Mouse (Mus musculus) MEL (cell line): ENCODE measurements around the gene Tsr1.

Experiments used
- CHD2 ChIP-seq: IDR thresholded peaks from 2 replicates; pipeline ENCODE4 v1.6.1; 2011; ENCODE audit warnings: low read length, improper control_type of control experiment
- CTCF ChIP-seq, 3 experiments: IDR thresholded peaks in 2 of 3; conservative IDR thresholded peaks in 1 of 3; 2 replicates each; pipeline ENCODE4 v1.5.1; 2011 to 2012; ENCODE audit warnings: low read length in 3 of 3, low read depth in 2 of 3, mild to moderate bottlenecking in 2 of 3, improper control_type of control experiment in 1 of 3, inconsistent platforms in 1 of 3, mixed read lengths in 1 of 3, moderate library complexity in 1 of 3; ENCODE audit not compliant: control insufficient read depth in 1 of 3, insufficient read depth in 1 of 3, poor library complexity in 1 of 3, severe bottlenecking in 1 of 3
- E2F4 ChIP-seq: IDR thresholded peaks from 2 replicates; pipeline ENCODE4 v1.6.1; 2011; ENCODE audit warnings: low read depth, low read length, improper control_type of control experiment, borderline replicate concordance
- ELF1 ChIP-seq: IDR thresholded peaks from 2 replicates; pipeline ENCODE4 v1.6.1; 2014; ENCODE audit warnings: low read depth, mild to moderate bottlenecking, inconsistent platforms, low read length, improper control_type of control experiment, moderate library complexity
- GATA1 ChIP-seq: IDR thresholded peaks from 2 replicates; pipeline ENCODE4 v1.6.1; 2011; ENCODE audit warnings: low read depth, low read length, improper control_type of control experiment
- MAFK ChIP-seq: IDR thresholded peaks from 2 replicates; pipeline ENCODE4 v1.6.1; 2011; ENCODE audit warnings: low read depth, mild to moderate bottlenecking, low read length, improper control_type of control experiment, borderline replicate concordance
- MAZ ChIP-seq: IDR thresholded peaks from 2 replicates; pipeline ENCODE4 v1.6.1; 2012; ENCODE audit warnings: low read depth, mild to moderate bottlenecking, inconsistent platforms, low read length, improper control_type of control experiment
- POLR2A ChIP-seq, 2 experiments: IDR thresholded peaks; 2 replicates each; pipeline ENCODE4 v1.6.1; 2011 to 2012; ENCODE audit warnings: low read length in 2 of 2, mild to moderate bottlenecking in 2 of 2, control low read depth in 1 of 2, improper control_type of control experiment in 1 of 2, low read depth in 1 of 2, moderate library complexity in 1 of 2; ENCODE audit not compliant: control insufficient read depth in 1 of 2, insufficient read depth in 1 of 2, poor library complexity in 1 of 2
- SIN3A ChIP-seq: IDR thresholded peaks from 2 replicates; pipeline ENCODE4 v1.6.1; 2012; ENCODE audit warnings: low read length, improper control_type of control experiment, inconsistent platforms
- TAL1 ChIP-seq: IDR thresholded peaks from 2 replicates; pipeline ENCODE4 v1.6.1; 2012; ENCODE audit warnings: mild to moderate bottlenecking, inconsistent platforms, low read length, moderate library complexity, mixed read lengths
- TBP ChIP-seq: IDR thresholded peaks from 2 replicates; pipeline ENCODE4 v1.8.0; 2011; ENCODE audit warnings: low read depth, low read length, improper control_type of control experiment
- USF1 ChIP-seq: IDR thresholded peaks from 2 replicates; pipeline ENCODE4 v1.6.1; 2014; ENCODE audit warnings: low read depth, mild to moderate bottlenecking, inconsistent platforms, low read length, improper control_type of control experiment, moderate library complexity
- ZMIZ1 ChIP-seq: IDR thresholded peaks from 2 replicates; pipeline ENCODE4 v1.6.1; 2012; ENCODE audit warnings: low read depth, mild to moderate bottlenecking, inconsistent platforms, low read length, improper control_type of control experiment, moderate library complexity
- ZNF384 ChIP-seq: IDR thresholded peaks from 2 replicates; pipeline ENCODE4 v1.6.1; 2012; ENCODE audit warnings: low read depth, mild to moderate bottlenecking, inconsistent platforms, low read length, improper control_type of control experiment

- TF ChIP-seq CTCF (IDR thresholded peaks at IDR 0.05 in 2 of 3, conservative IDR thresholded peaks at IDR 0.05 in 1 of 3; ENCODE audit: control insufficient read depth in 1 of 3, insufficient read depth in 1 of 3, low read depth in 2 of 3, low read length in 3 of 3, poor library complexity in 1 of 3, severe bottlenecking in 1 of 3) (peak; percentile 38 to 63 (median 58)), MAZ (no peak), ELF1 (no peak), MAFK (no peak), ZNF384 (no peak), POLR2A (IDR thresholded peaks at IDR 0.05; ENCODE audit: control insufficient read depth in 1 of 2, insufficient read depth in 1 of 2, low read depth in 1 of 2, low read length in 2 of 2, poor library complexity in 1 of 2) (no peak), E2F4 (no peak), SIN3A (no peak; the same call in 1 of the 2 replicates), USF1 (peak; percentile 83), GATA1 (no peak), ZMIZ1 (no peak), TBP (no peak), TAL1 (no peak), CHD2 (no peak)
These were observed 26.3 kb downstream of the Tsr1 start for GRCm38 (mm10) chr11:74924149-74924548.
